Mouse (Mus musculus) c-Kit-positive CD71-positive TER-119-positive erythroid progenitor cells, embryonic 14.5 days (primary cell): ENCODE measurements at regions not wholly inside any gene's neighbourhood (a gene's known extent, or its start where the extent isn't known, plus 50 kb on each side); places are given as distances from the start of the nearest gene placed in this dataset.

Source experiments
- DNase-seq: peaks from one replicate; pipeline ENCODE4 v3.0.0-alpha.2; 2013; ENCODE audit warnings: low spot score

- no peak for DNase-seq
Observed at GRCm38 (mm10) chrX:56276348-56276747, 63.7 kb upstream of the Gm773 start.

- peak; percentile 1 for DNase-seq
Observed at GRCm38 (mm10) chrX:56274170-56274569, 61.5 kb upstream of the Gm773 start.

- no peak for DNase-seq
Observed at GRCm38 (mm10) chrX:56269706-56270105, 57.0 kb upstream of the Gm773 start.
